Mouse (Mus musculus): ENCODE data around the gene Smarce1. TPM values are rescaled to one million over a fixed set of nuclear protein-coding genes. Genes with fewer than 3 reads are reported as not detected.

Smarce1 gene
- polyA plus RNA-seq, 1 experiment from 2014 or later = 225 TPM

GRCm38 (mm10) chr11:99217248-99217986, 13.4 kb downstream of the Smarce1 start:
- no peak overlapping the region for H3K27ac ChIP-seq (ENCODE audit: low read depth, low read length)
- no peaks in the 10 kb centered on the region for H3K9me3 ChIP-seq (ENCODE audit: control insufficient read depth, low read length)
- peaks cover 41% of the 10 kb centered on the region for H3K36me3 ChIP-seq (ENCODE audit: control insufficient read depth, insufficient read depth, low read length)
- no peaks in the 10 kb centered on the region for H3K4me1 ChIP-seq (ENCODE audit: control insufficient read depth, insufficient read depth, low read depth, low read length)
- H3K27me3 ChIP-seq (replicated peaks; ENCODE audit: control insufficient read depth, insufficient read depth, low read length) = no peaks in the 10 kb centered on the region
- no peak overlapping the region for H3K4me2 ChIP-seq (ENCODE audit: low read length)
- H3K4me3 ChIP-seq (ENCODE audit: low read length) = no peak overlapping the region
- no peak overlapping the region for H3K9ac ChIP-seq (ENCODE audit: low read depth, low read length)
- ATAC-seq = no peak
- 92% methylated on average over 7 of the region's 7 CpGs for WGBS

GRCm38 (mm10) chr11:99216181-99216580, 14.6 kb downstream of the Smarce1 start:
- ATAC-seq = no peak
- Histone ChIP-seq H3K4me3 (ENCODE audit: low read length) (no peak overlapping the region), H3K27ac (ENCODE audit: low read depth, low read length) (no peak overlapping the region), H3K9ac (ENCODE audit: low read depth, low read length) (no peak overlapping the region), H3K36me3 (ENCODE audit: control insufficient read depth, insufficient read depth, low read length) (peaks cover 52% of the 10 kb centered on the region), H3K27me3 (replicated peaks; ENCODE audit: control insufficient read depth, insufficient read depth, low read length) (no peaks in the 10 kb centered on the region), H3K4me1 (ENCODE audit: control insufficient read depth, insufficient read depth, low read depth, low read length) (no peaks in the 10 kb centered on the region), H3K9me3 (ENCODE audit: control insufficient read depth, low read length) (no peaks in the 10 kb centered on the region), H3K4me2 (ENCODE audit: low read length) (no peak overlapping the region)
- 97% methylated on average over 3 of the region's 3 CpGs for WGBS

- ATAC-seq = no peak
- no peak overlapping the region for H3K27ac ChIP-seq (ENCODE audit: low read depth, low read length)
- no peak overlapping the region for H3K9ac ChIP-seq (ENCODE audit: low read depth, low read length)
- no peak overlapping the region for H3K4me2 ChIP-seq (ENCODE audit: low read length)
- H3K9me3 ChIP-seq (ENCODE audit: control insufficient read depth, low read length) = no peaks in the 10 kb centered on the region
- H3K36me3 ChIP-seq (ENCODE audit: control insufficient read depth, insufficient read depth, low read length) = peaks cover 51% of the 10 kb centered on the region
- H3K4me1 ChIP-seq (ENCODE audit: control insufficient read depth, insufficient read depth, low read depth, low read length) = no peaks in the 10 kb centered on the region
- H3K27me3 ChIP-seq (replicated peaks; ENCODE audit: control insufficient read depth, insufficient read depth, low read length) = no peaks in the 10 kb centered on the region
- no peak overlapping the region for H3K4me3 ChIP-seq (ENCODE audit: low read length)
- WGBS = 86% methylated on average over 7 of the region's 7 CpGs
Measured at GRCm38 (mm10) chr11:99212693-99213092, 18.1 kb downstream of the Smarce1 start.

- no peak overlapping the region for H3K9ac ChIP-seq (ENCODE audit: low read depth, low read length)
- peaks cover 46% of the 10 kb centered on the region for H3K36me3 ChIP-seq (ENCODE audit: control insufficient read depth, insufficient read depth, low read length)
- H3K27ac ChIP-seq (ENCODE audit: low read depth, low read length) = no peak overlapping the region
- H3K4me1 ChIP-seq (ENCODE audit: control insufficient read depth, insufficient read depth, low read depth, low read length) = no peaks in the 10 kb centered on the region
- H3K9me3 ChIP-seq (ENCODE audit: control insufficient read depth, low read length) = no peaks in the 10 kb centered on the region
- WGBS = 80% methylated on average over 2 of the region's 2 CpGs
- H3K27me3 ChIP-seq (replicated peaks; ENCODE audit: control insufficient read depth, insufficient read depth, low read length) = no peaks in the 10 kb centered on the region
- ATAC-seq = no peak
- H3K4me2 ChIP-seq (ENCODE audit: low read length) = no peak overlapping the region
- no peak overlapping the region for H3K4me3 ChIP-seq (ENCODE audit: low read length)
Measured at GRCm38 (mm10) chr11:99211964-99212363, 18.9 kb downstream of the Smarce1 start.

GRCm38 (mm10) chr11:99208105-99208669, 22.6 kb downstream of the Smarce1 start:
- WGBS = 74% methylated on average over 8 of the region's 8 CpGs
- Histone ChIP-seq H3K9ac (ENCODE audit: low read depth, low read length) (no peak overlapping the region), H3K4me1 (ENCODE audit: control insufficient read depth, insufficient read depth, low read depth, low read length) (no peaks in the 10 kb centered on the region), H3K27ac (ENCODE audit: low read depth, low read length) (no peak overlapping the region), H3K4me3 (ENCODE audit: low read length) (no peak overlapping the region), H3K4me2 (ENCODE audit: low read length) (no peak overlapping the region), H3K36me3 (ENCODE audit: control insufficient read depth, insufficient read depth, low read length) (peaks cover 25% of the 10 kb centered on the region), H3K27me3 (replicated peaks; ENCODE audit: control insufficient read depth, insufficient read depth, low read length) (no peaks in the 10 kb centered on the region), H3K9me3 (ENCODE audit: control insufficient read depth, low read length) (no peaks in the 10 kb centered on the region)
- no peak for ATAC-seq

GRCm38 (mm10) chr11:99207449-99207848, 23.4 kb downstream of the Smarce1 start:
- 44% methylated on average over 2 of the region's 2 CpGs for WGBS
- Histone ChIP-seq H3K27ac (ENCODE audit: low read depth, low read length) (no peak overlapping the region), H3K4me1 (ENCODE audit: control insufficient read depth, insufficient read depth, low read depth, low read length) (no peaks in the 10 kb centered on the region), H3K36me3 (ENCODE audit: control insufficient read depth, insufficient read depth, low read length) (peaks cover 19% of the 10 kb centered on the region), H3K4me2 (ENCODE audit: low read length) (no peak overlapping the region), H3K9ac (ENCODE audit: low read depth, low read length) (no peak overlapping the region), H3K4me3 (ENCODE audit: low read length) (no peak overlapping the region), H3K9me3 (ENCODE audit: control insufficient read depth, low read length) (no peaks in the 10 kb centered on the region), H3K27me3 (replicated peaks; ENCODE audit: control insufficient read depth, insufficient read depth, low read length) (no peaks in the 10 kb centered on the region)
- no peak for ATAC-seq

GRCm38 (mm10) chr11:99206954-99207353, 23.9 kb downstream of the Smarce1 start:
- peaks cover 14% of the 10 kb centered on the region for H3K36me3 ChIP-seq (ENCODE audit: control insufficient read depth, insufficient read depth, low read length)
- no peak overlapping the region for H3K4me2 ChIP-seq (ENCODE audit: low read length)
- no peaks in the 10 kb centered on the region for H3K27me3 ChIP-seq (replicated peaks; ENCODE audit: control insufficient read depth, insufficient read depth, low read length)
- H3K9ac ChIP-seq (ENCODE audit: low read depth, low read length) = no peak overlapping the region
- H3K27ac ChIP-seq (ENCODE audit: low read depth, low read length) = no peak overlapping the region
- H3K4me3 ChIP-seq (ENCODE audit: low read length) = no peak overlapping the region
- H3K9me3 ChIP-seq (ENCODE audit: control insufficient read depth, low read length) = no peaks in the 10 kb centered on the region
- 33% methylated on average over 2 of the region's 2 CpGs for WGBS
- no peaks in the 10 kb centered on the region for H3K4me1 ChIP-seq (ENCODE audit: control insufficient read depth, insufficient read depth, low read depth, low read length)
- no peak for ATAC-seq

GRCm38 (mm10) chr11:99189154-99189582, 41.6 kb downstream of the Smarce1 start:
- Histone ChIP-seq H3K27me3 (replicated peaks; ENCODE audit: control insufficient read depth, insufficient read depth, low read length) (no peaks in the 10 kb centered on the region), H3K4me1 (ENCODE audit: control insufficient read depth, insufficient read depth, low read depth, low read length) (no peaks in the 10 kb centered on the region), H3K9ac (ENCODE audit: low read depth, low read length) (no peak overlapping the region), H3K36me3 (ENCODE audit: control insufficient read depth, insufficient read depth, low read length) (no peaks in the 10 kb centered on the region), H3K4me3 (ENCODE audit: low read length) (no peak overlapping the region), H3K9me3 (ENCODE audit: control insufficient read depth, low read length) (no peaks in the 10 kb centered on the region), H3K4me2 (ENCODE audit: low read length) (no peak overlapping the region), H3K27ac (ENCODE audit: low read depth, low read length) (no peak overlapping the region)
- no peak for ATAC-seq
- WGBS = 23% methylated on average over 14 of the region's 14 CpGs

GRCm38 (mm10) chr11:99187348-99187747, 43.5 kb downstream of the Smarce1 start:
- H3K4me2 ChIP-seq (ENCODE audit: low read length) = no peak overlapping the region
- no peak overlapping the region for H3K4me3 ChIP-seq (ENCODE audit: low read length)
- no peaks in the 10 kb centered on the region for H3K9me3 ChIP-seq (ENCODE audit: control insufficient read depth, low read length)
- WGBS = 96% methylated on average over 4 of the region's 4 CpGs
- no peaks in the 10 kb centered on the region for H3K4me1 ChIP-seq (ENCODE audit: control insufficient read depth, insufficient read depth, low read depth, low read length)
- no peak overlapping the region for H3K27ac ChIP-seq (ENCODE audit: low read depth, low read length)
- H3K27me3 ChIP-seq (replicated peaks; ENCODE audit: control insufficient read depth, insufficient read depth, low read length) = no peaks in the 10 kb centered on the region
- H3K9ac ChIP-seq (ENCODE audit: low read depth, low read length) = no peak overlapping the region
- no peaks in the 10 kb centered on the region for H3K36me3 ChIP-seq (ENCODE audit: control insufficient read depth, insufficient read depth, low read length)
- ATAC-seq = no peak

Measured in hindbrain, embryonic 16.5 days (tissue).